Mouse (Mus musculus) ES-E14 (cell line): ENCODE measurements around the gene Plet1. TPM values are rescaled to one million over a fixed set of nuclear protein-coding genes. Genes with fewer than 3 reads are reported as not detected.

Source experiments
- DNase-seq: peaks from one replicate; pipeline ENCODE4 v3.0.0-alpha.2; 2013; ENCODE audit warnings: low read depth, low spot score
- H3K27ac ChIP-seq: 2 replicates; pipeline ENCODE4 v1.5.1; 2012; ENCODE audit warnings: low read depth, mild to moderate bottlenecking, low read length, moderate library complexity, mixed read lengths; ENCODE audit not compliant: poor library complexity, insufficient read depth, severe bottlenecking
- H3K36me3 ChIP-seq: 2 replicates; pipeline ENCODE4 v1.6.1; 2012; ENCODE audit warnings: mild to moderate bottlenecking, low read length, moderate library complexity, mixed read lengths; ENCODE audit not compliant: control insufficient read depth, poor library complexity, insufficient read depth, severe bottlenecking
- H3K4me1 ChIP-seq, 2 experiments: fragments of 150-350 bp in 1 of 2; sonication (generic) in 1 of 2; 2 replicates each; pipeline ENCODE4 v1.6.1; 2012; ENCODE audit warnings: low read length in 2 of 2, mild to moderate bottlenecking in 1 of 2, mixed read lengths in 1 of 2; ENCODE audit not compliant: control insufficient read depth in 2 of 2, insufficient read depth in 2 of 2, poor library complexity in 1 of 2
- H3K4me3 ChIP-seq, 2 experiments: fragments of 150-350 bp in 1 of 2; sonication (generic) in 1 of 2; 2 replicates each; pipeline ENCODE4 v1.5.1; 2012; ENCODE audit warnings: low read length in 2 of 2, low read depth in 1 of 2, mild to moderate bottlenecking in 1 of 2, mixed read lengths in 1 of 2; ENCODE audit not compliant: insufficient read depth in 1 of 2, poor library complexity in 1 of 2, severe bottlenecking in 1 of 2
- H3K9ac ChIP-seq: 2 replicates; pipeline ENCODE4 v1.6.1; 2012; ENCODE audit warnings: low read depth, mild to moderate bottlenecking, low read length, mixed read lengths; ENCODE audit not compliant: poor library complexity, insufficient read depth, severe bottlenecking
- H3K9me3 ChIP-seq: fragments of 150-350 bp; sonication (generic); 2 replicates; pipeline ENCODE4 v1.6.1; 2012; ENCODE audit warnings: low read depth, mild to moderate bottlenecking, low read length; ENCODE audit not compliant: control insufficient read depth, insufficient read depth
- CHD2 ChIP-seq: IDR thresholded peaks from 2 replicates; pipeline ENCODE4 v1.6.1; 2014; ENCODE audit warnings: mild to moderate bottlenecking, low read depth, low read length, inconsistent platforms
- HCFC1 ChIP-seq: IDR thresholded peaks from 2 replicates; pipeline ENCODE4 v1.6.1; 2012; ENCODE audit warnings: low read length, inconsistent platforms, borderline replicate concordance; ENCODE audit not compliant: insufficient read depth
- MAFK ChIP-seq: IDR thresholded peaks from 2 replicates; pipeline ENCODE4 v1.6.1; 2014; ENCODE audit warnings: mild to moderate bottlenecking, low read depth, low read length, inconsistent platforms; ENCODE audit not compliant: insufficient read depth
- ZC3H11A ChIP-seq: IDR thresholded peaks from 2 replicates; pipeline ENCODE4 v1.6.1; 2012; ENCODE audit warnings: low read depth, mild to moderate bottlenecking, inconsistent platforms, low read length, borderline replicate concordance
- ZNF384 ChIP-seq: IDR thresholded peaks from 2 replicates; pipeline ENCODE4 v1.6.1; 2012; ENCODE audit warnings: low read depth, low read length, inconsistent platforms
- in situ Hi-C, 2 experiments: fragments of 600-800 bp; cut with MboI; formaldehyde crosslinking; loops; one replicate each; pipeline ENCODE4 v1.15.1; 2025; ENCODE audit warnings: low sequenced_read_pairs in 2 of 2, inconsistent platforms in 1 of 2; ENCODE audit not compliant: unreplicated experiment in 2 of 2
- total RNA-seq: library from RNA; depleted of rRNA; stranded (reverse); fragments of 300-350 nt; gene quantifications from 2 replicates; pipeline ENCODE4 v1.2.3, GENCODE M21; 2012

Plet1 gene
- total RNA-seq, 1 experiment = 9.4 TPM

DNA sequence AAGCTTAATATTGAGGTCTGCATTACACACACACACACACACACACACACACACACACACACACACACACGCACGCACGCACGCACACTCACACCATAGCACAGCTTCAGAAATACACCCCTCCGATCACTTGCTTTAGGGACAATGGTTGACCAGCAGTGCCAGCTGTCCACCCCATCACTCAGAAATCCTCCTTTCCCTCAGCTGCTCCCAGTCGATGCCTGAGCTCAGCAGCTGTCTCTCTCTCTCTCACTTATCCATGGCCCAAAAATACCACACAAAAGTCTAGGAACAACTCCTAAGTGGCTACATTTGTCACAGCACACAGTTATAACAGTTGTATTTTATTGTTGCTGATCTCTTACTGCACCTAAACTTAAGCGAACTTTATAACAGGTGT, 36.7 kb upstream of the Plet1 start:
- in situ Hi-C loops = loop anchor here in 1 of 2 experiments (5.0 kb wide), 1 partner anchor 70 kb away; the partner anchor contains the start of gene Pts
- no peak overlapping the region for H3K9ac ChIP-seq
- no peak for DNase-seq
- no peaks in the 10 kb centered on the region for H3K4me1 ChIP-seq
- H3K36me3 ChIP-seq = no peaks in the 10 kb centered on the region
- TF ChIP-seq ZC3H11A = no peak
- no peak for TF ChIP-seq ZNF384
- TF ChIP-seq MAFK = no peak
- no peak for TF ChIP-seq HCFC1
- no peak for TF ChIP-seq CHD2
- no peaks in the 10 kb centered on the region for H3K9me3 ChIP-seq
- no peak overlapping the region for H3K27ac ChIP-seq
- no peak overlapping the region for H3K4me3 ChIP-seq

DNA sequence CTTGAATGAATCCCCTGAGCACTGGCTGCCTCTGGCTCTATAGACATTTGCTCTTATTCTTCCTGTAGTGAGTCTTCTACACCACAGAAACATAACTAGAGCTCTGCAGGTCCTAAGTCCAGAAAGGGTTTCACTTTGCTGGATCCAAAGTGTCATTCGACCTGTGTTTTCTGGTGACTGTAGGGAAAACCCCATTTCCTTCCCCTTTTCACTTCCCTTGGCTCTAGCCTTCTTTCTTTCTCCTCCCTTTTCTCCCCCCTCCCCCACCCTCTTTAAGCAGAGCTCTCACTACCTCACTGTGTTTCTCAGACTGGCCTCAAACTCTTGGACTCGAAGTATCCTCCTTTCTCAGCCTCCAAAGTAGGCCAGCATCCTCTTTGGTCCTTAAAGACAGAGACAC, 34.8 kb upstream of the Plet1 start:
- H3K9ac ChIP-seq = no peak overlapping the region
- no peak overlapping the region for H3K4me3 ChIP-seq
- in situ Hi-C loops = loop anchor here in 1 of 2 experiments (5.0 kb wide), 1 partner anchor 68 kb away; the partner anchor contains the start of gene Pts
- H3K36me3 ChIP-seq = no peaks in the 10 kb centered on the region
- no peaks in the 10 kb centered on the region for H3K4me1 ChIP-seq
- no peak overlapping the region for H3K27ac ChIP-seq
- TF ChIP-seq ZNF384 (no peak), ZC3H11A (no peak), MAFK (no peak), HCFC1 (no peak), CHD2 (no peak)
- H3K9me3 ChIP-seq = no peaks in the 10 kb centered on the region
- DNase-seq = no peak

DNA sequence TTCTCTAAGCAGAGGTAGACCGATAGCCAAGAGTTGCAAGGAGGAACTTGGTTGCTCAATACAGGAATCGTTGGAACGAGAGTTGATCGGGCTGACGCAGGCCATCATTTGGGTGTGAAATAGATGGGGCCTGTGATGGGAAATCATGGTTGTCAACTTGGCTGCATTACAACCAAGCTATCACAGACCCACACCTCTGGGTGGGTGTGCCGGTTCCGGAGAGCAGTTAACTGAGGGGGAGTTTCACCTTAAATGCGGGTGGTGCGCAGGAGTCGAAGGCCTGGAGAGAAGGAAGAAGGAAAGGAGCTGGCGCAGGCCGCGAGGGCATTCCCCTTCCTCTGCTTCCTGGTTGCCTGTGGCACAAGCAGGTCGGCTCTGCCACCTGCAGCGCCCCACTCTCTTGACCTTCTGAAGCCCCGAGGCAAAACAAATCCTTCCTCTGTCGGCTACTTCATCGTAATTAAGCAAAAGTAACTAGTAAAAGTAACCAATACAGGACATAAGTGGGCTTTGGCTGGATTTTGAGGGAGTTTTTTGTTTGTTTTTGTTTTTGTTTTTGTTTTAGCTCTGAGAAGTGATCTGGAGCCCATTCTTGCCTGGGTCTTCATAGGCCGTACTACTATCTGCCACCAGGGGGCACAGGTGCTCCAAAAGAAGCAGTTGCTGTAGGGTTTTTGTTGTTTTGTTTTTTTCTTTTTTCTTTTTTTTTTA, 31.7 kb upstream of the Plet1 start:
- DNase-seq = peak; percentile 67
- no peak overlapping the region for H3K27ac ChIP-seq
- no peaks in the 10 kb centered on the region for H3K9me3 ChIP-seq
- in situ Hi-C loops = no loop called here
- H3K36me3 ChIP-seq = no peaks in the 10 kb centered on the region
- H3K9ac ChIP-seq = no peak overlapping the region
- peak overlapping the region in 1 of 2 experiments; percentile 2; a peak in 2 of 4 replicates for H3K4me3 ChIP-seq
- H3K4me1 ChIP-seq = no peaks in the 10 kb centered on the region
- TF ChIP-seq HCFC1 = no peak
- no peak for TF ChIP-seq CHD2
- peak; percentile 87 for TF ChIP-seq ZC3H11A
- no peak for TF ChIP-seq MAFK
- peak; percentile 81 for TF ChIP-seq ZNF384

GRCm38 (mm10) chr9:50463205-50463508, 31.2 kb upstream of the Plet1 start:
- no peak overlapping the region for H3K27ac ChIP-seq
- no peak for TF ChIP-seq CHD2
- TF ChIP-seq HCFC1 = no peak
- no peak for TF ChIP-seq MAFK
- TF ChIP-seq ZNF384 = no peak
- TF ChIP-seq ZC3H11A = no peak
- no peaks in the 10 kb centered on the region for H3K9me3 ChIP-seq
- H3K4me1 ChIP-seq = no peaks in the 10 kb centered on the region
- no peak overlapping the region for H3K9ac ChIP-seq
- no peaks in the 10 kb centered on the region for H3K36me3 ChIP-seq
- no peak overlapping the region for H3K4me3 ChIP-seq
- in situ Hi-C loops = no loop called here
- DNase-seq = no peak
